Mouse (Mus musculus) monocyte, adult 59 days (primary cell): ENCODE data around the gene Olfr622. TPM values are rescaled to one million over a fixed set of nuclear protein-coding genes. Genes with fewer than 3 reads are reported as not detected.

Experiments
- total RNA-seq, 2 experiments: library from RNA; stranded (reverse); gene quantifications; one replicate each; pipeline ENCODE4 v1.2.4; 2023

The Olfr622 gene
- not detected for total RNA-seq

GRCm38 (mm10) chr7:103642602-103643001 lies at the start of gene Olfr622:
Gene Olfr622, minus strand, starts transcription at chr7:103642702.

GRCm38 (mm10) chr7:103682420-103682819 lies 39.9 kb upstream of the Olfr622 start, which contains the start of gene Olfr625-ps1:
Gene Olfr625-ps1, plus strand, starts transcription at chr7:103682720.

GRCm38 (mm10) chr7:103671091-103671490 lies 28.6 kb upstream of the Olfr622 start, which contains the start of gene Olfr624:
Gene Olfr624, minus strand, starts transcription at chr7:103671191.

GRCm38 (mm10) chr7:103663598-103663997 lies 21.1 kb upstream of the Olfr622 start, which contains the start of gene Olfr623:
Gene Olfr623, minus strand, starts transcription at chr7:103663698.

GRCm38 (mm10) chr7:103612434-103612833 lies 30.1 kb downstream of the Olfr622 start, which contains the start of gene Olfr620:
Gene Olfr620, minus strand, starts transcription at chr7:103612534.

GRCm38 (mm10) chr7:103600275-103600674 lies 42.2 kb downstream of the Olfr622 start, which contains the start of gene Olfr619:
Gene Olfr619, plus strand, starts transcription at chr7:103600575.

GRCm38 (mm10) chr7:103589803-103590202 lies 52.7 kb downstream of the Olfr622 start, which contains the start of gene Olfr618:
Gene Olfr618, plus strand, starts transcription at chr7:103590103.

Other genes starting within 250 kb of the Olfr622 start
- gene Usp17lc, start 227.6 kb downstream of the Olfr622 start, total RNA-seq: not detected
- not detected for gene Olfr605, start 197.3 kb downstream of the Olfr622 start, total RNA-seq
- gene Olfr606, start 193.7 kb downstream of the Olfr622 start, total RNA-seq: not detected
- gene Olfr607, start 178.6 kb downstream of the Olfr622 start, total RNA-seq: not detected
- gene Olfr608, start 172.8 kb downstream of the Olfr622 start, total RNA-seq: not detected
- gene Olfr609, start 144.6 kb downstream of the Olfr622 start, total RNA-seq: not detected
- gene Olfr610, start 130.6 kb downstream of the Olfr622 start, total RNA-seq: not detected
- not detected for gene Olfr611, start 121.9 kb downstream of the Olfr622 start, total RNA-seq
- not detected for gene Olfr612, start 100.0 kb downstream of the Olfr622 start, total RNA-seq
- gene Olfr613, start 94.6 kb downstream of the Olfr622 start, total RNA-seq: not detected
- gene Olfr615, start 86.6 kb downstream of the Olfr622 start, total RNA-seq: not detected
- gene Olfr616, start 73.6 kb downstream of the Olfr622 start, total RNA-seq: not detected
- gene Olfr617, start 69.6 kb downstream of the Olfr622 start, total RNA-seq: not detected
- gene Olfr618, start 52.6 kb downstream of the Olfr622 start, total RNA-seq: not detected
- gene Olfr619, start 42.1 kb downstream of the Olfr622 start, total RNA-seq: not detected
- not detected for gene Olfr620, start 30.2 kb downstream of the Olfr622 start, total RNA-seq
- not detected for gene Olfr623, start 21.0 kb upstream of the Olfr622 start, total RNA-seq
- not detected for gene Olfr624, start 28.5 kb upstream of the Olfr622 start, total RNA-seq
- gene Olfr625-ps1, start 40.0 kb upstream of the Olfr622 start, total RNA-seq: not detected
- gene Olfr243, start 72.0 kb upstream of the Olfr622 start, total RNA-seq: not detected
- gene Olfr628, start 87.7 kb upstream of the Olfr622 start, total RNA-seq: not detected
- not detected for gene Olfr629, start 102.2 kb upstream of the Olfr622 start, total RNA-seq
- not detected for gene Olfr630, start 114.6 kb upstream of the Olfr622 start, total RNA-seq
- not detected for gene Olfr69, start 128.9 kb upstream of the Olfr622 start, total RNA-seq
- not detected for gene Olfr68, start 137.0 kb upstream of the Olfr622 start, total RNA-seq
- not detected for gene Olfr67, start 149.1 kb upstream of the Olfr622 start, total RNA-seq
- 10 to 100 TPM in 1 of 2 experiments, 1 to 10 TPM in 1; 1.7 to 18.8 TPM for gene Hbb-bt, start 171.3 kb upstream of the Olfr622 start, total RNA-seq
- 100 to 1,000 TPM in 1 of 2 experiments, 10 to 100 TPM in 1; 19.6 to 139 TPM for gene Hbb-bs, start 185.4 kb upstream of the Olfr622 start, total RNA-seq
- gene Hbb-bh2, start 197.8 kb upstream of the Olfr622 start, total RNA-seq: not detected
- not detected for gene Hbb-bh1, start 200.5 kb upstream of the Olfr622 start, total RNA-seq
- not detected for gene Hbb-y, start 210.5 kb upstream of the Olfr622 start, total RNA-seq
- gene Olfr66, start 243.6 kb upstream of the Olfr622 start, total RNA-seq: not detected